Mouse (Mus musculus) spleen, adult 12 weeks (tissue): ENCODE measurements around the gene Cd1d1.

Source experiments
- DNase-seq: peaks from one replicate; pipeline ENCODE4 v3.0.0; 2022; ENCODE audit warnings: low spot score

Cd1d1 gene

GRCm38 (mm10) chr3:86960656-86961394 is 38.4 kb downstream of the Cd1d1 start:
- no peak for DNase-seq

- DNase-seq = no peak
Observed at GRCm38 (mm10) chr3:86959088-86959487, 40.2 kb downstream of the Cd1d1 start.

GRCm38 (mm10) chr3:86955376-86955775 is 43.9 kb downstream of the Cd1d1 start:
- no peak for DNase-seq

- no peak for DNase-seq
Observed at GRCm38 (mm10) chr3:86954521-86954920, 44.7 kb downstream of the Cd1d1 start.

- no peak for DNase-seq
Observed at GRCm38 (mm10) chr3:86953819-86954218, 45.4 kb downstream of the Cd1d1 start.

- DNase-seq = no peak
Observed at GRCm38 (mm10) chr3:86950652-86951051, 48.6 kb downstream of the Cd1d1 start.
